Mouse (Mus musculus): ENCODE results near the gene Itpr2.

GRCm38 (mm10) chr6:146241336-146241735 is 260.7 kb downstream of the Itpr2 start:
- no peak for TF ChIP-seq CTCF (conservative IDR thresholded peaks at IDR 0.05; ENCODE audit: insufficient read depth, insufficient read length, low read depth, low read length)
- no peak for TF ChIP-seq POLR2A (IDR thresholded peaks at IDR 0.05; ENCODE audit: low read depth, low read length)

All from kidney, adult 2 months (tissue).